Mouse (Mus musculus): ENCODE results near the gene Vps37b. TPM values are rescaled to one million over a fixed set of nuclear protein-coding genes. Genes with fewer than 3 reads are reported as not detected.

The Vps37b gene
- polyA plus RNA-seq, 1 experiment from 2014 or later = 28.8 TPM

DNA sequence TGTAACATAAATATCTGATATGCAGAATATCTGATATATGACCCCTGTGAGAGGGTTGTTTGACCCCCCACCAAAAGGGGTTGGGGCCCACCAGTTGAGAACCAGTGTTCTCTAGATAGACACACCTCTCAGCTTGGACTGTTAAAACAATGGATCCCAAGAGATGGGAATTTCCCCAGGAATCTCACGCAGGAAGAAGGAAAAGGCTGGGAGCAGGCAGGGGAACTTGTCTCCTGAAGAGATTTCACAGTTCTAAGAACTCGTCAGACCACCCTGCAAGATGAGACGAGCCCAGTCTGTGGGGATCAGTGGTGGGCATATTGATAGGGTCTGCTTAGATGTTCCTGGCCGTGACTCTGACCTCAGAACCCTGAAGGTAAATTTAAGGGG lies 52.1 kb downstream of the Vps37b start:
- H3K27ac ChIP-seq = no peak overlapping the region
- H3K36me3 ChIP-seq = no peaks in the 10 kb centered on the region
- 64% methylated on average over 4 of the region's 4 CpGs for WGBS
- H3K9me3 ChIP-seq = no peaks in the 10 kb centered on the region
- H3K4me3 ChIP-seq (replicated peaks) = no peak overlapping the region
- peaks cover 25% of the 10 kb centered on the region for H3K4me1 ChIP-seq (replicated peaks)
- ATAC-seq = no peak
- H3K4me2 ChIP-seq (replicated peaks) = no peak overlapping the region
- H3K9ac ChIP-seq = no peak overlapping the region
- no peaks in the 10 kb centered on the region for H3K27me3 ChIP-seq (replicated peaks)

DNA sequence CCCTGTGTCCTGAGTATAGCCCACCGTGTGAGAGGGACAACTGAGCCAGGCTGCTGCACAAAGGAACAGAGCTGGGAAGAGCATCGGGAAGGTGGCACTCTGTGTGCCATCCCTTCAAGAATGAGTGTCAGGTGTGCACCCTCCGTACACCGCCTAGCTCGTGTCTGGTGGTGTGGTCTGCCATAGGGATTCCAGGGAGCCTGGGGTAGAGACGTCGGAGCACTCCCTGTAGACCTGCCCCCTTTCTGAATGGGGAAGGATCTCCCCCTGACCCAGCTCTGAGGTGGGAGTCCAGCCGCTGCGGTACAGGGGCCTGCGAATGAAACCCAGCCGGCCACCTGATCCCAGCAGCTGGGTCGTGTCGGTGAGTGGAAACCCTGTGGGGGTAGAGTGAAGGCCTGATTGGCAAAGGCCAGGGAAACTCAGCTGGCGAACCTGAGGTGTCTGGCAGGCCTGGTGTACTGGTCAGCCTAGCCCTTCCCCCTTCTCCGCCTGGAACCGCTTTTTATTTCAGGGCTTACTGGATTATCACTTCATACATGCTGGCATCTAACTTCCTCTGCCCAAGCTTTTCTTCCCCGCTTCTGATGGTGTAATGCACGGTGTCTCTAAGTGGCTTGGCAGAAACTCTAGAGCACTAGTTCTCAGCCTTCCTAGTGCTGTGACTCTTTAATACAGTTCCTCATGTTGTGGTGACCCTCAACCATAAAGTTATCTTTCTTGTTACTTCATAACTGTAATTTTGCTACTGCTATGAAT lies 52.7 kb downstream of the Vps37b start:
- H3K4me1 ChIP-seq (replicated peaks) = peaks cover 25% of the 10 kb centered on the region
- WGBS = 76% methylated on average over 18 of the region's 18 CpGs
- no peak overlapping the region for H3K4me3 ChIP-seq (replicated peaks)
- no peaks in the 10 kb centered on the region for H3K9me3 ChIP-seq
- H3K27ac ChIP-seq = no peak overlapping the region
- H3K4me2 ChIP-seq (replicated peaks) = no peak overlapping the region
- H3K36me3 ChIP-seq = no peaks in the 10 kb centered on the region
- H3K9ac ChIP-seq = no peak overlapping the region
- H3K27me3 ChIP-seq (replicated peaks) = no peaks in the 10 kb centered on the region
- ATAC-seq = no peak

DNA sequence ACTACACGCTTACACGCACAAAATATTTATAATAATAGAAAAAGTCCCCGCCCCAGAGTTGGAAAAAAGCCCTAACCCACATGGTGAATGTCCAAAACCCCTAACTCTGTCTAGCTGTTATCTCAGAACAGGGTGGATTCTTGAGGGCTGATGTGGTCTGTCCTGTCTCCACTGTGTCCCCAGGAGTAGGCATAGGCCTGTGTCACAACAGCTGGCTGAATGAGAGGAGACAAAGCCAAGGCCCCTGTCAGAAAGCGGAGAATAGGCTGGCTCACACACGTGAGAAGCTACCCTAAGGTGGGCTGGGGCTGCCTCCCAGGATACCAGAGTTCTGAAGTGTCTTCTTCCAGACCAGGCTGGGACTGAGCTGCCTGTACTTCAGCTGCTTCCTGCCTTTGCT lies 53.9 kb downstream of the Vps37b start:
- Histone ChIP-seq H3K27me3 (replicated peaks) (peaks cover 2% of the 10 kb centered on the region; the same call in 1 of the 2 replicates), H3K27ac (peak overlapping the region; percentile 13; the same call in 1 of the 2 replicates), H3K36me3 (no peaks in the 10 kb centered on the region), H3K4me3 (replicated peaks) (no peak overlapping the region), H3K4me1 (replicated peaks) (peaks cover 28% of the 10 kb centered on the region), H3K9ac (no peak overlapping the region), H3K9me3 (no peaks in the 10 kb centered on the region), H3K4me2 (replicated peaks) (peak overlapping the region; percentile 89)
- no peak for ATAC-seq
- 68% methylated on average over 5 of the region's 5 CpGs for WGBS

DNA sequence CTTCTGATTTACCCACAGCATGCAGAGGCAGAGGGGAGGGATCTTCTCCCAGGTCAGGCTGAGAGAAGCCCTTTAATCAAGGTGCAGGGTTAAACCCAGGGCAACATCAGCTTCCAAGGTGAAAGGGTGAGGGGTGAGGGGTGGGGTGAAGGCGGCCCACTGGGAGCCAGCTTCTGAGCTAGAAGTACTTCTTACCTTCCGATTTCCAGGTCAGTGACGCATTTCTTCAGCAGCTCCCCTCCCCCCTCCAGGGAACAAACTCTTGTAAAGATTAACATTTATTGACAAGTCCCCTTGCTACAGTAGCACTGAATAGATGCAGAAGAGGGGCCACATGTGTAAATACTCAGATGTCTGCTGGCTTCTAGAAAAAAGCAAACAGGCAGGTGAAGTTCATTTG lies 54.8 kb downstream of the Vps37b start:
- no peak overlapping the region for H3K9ac ChIP-seq
- H3K27ac ChIP-seq = peak overlapping the region; percentile 77; the same call in 1 of the 2 replicates
- H3K27me3 ChIP-seq (replicated peaks) = peaks cover 3% of the 10 kb centered on the region; the same call in 1 of the 2 replicates
- ATAC-seq = no peak
- no peaks in the 10 kb centered on the region for H3K9me3 ChIP-seq
- peaks cover 23% of the 10 kb centered on the region for H3K4me1 ChIP-seq (replicated peaks)
- WGBS = 31% methylated on average over 3 of the region's 3 CpGs
- H3K4me3 ChIP-seq (replicated peaks) = no peak overlapping the region
- no peaks in the 10 kb centered on the region for H3K36me3 ChIP-seq
- H3K4me2 ChIP-seq (replicated peaks) = peak overlapping the region; percentile 89; the same call in 1 of the 2 replicates

DNA sequence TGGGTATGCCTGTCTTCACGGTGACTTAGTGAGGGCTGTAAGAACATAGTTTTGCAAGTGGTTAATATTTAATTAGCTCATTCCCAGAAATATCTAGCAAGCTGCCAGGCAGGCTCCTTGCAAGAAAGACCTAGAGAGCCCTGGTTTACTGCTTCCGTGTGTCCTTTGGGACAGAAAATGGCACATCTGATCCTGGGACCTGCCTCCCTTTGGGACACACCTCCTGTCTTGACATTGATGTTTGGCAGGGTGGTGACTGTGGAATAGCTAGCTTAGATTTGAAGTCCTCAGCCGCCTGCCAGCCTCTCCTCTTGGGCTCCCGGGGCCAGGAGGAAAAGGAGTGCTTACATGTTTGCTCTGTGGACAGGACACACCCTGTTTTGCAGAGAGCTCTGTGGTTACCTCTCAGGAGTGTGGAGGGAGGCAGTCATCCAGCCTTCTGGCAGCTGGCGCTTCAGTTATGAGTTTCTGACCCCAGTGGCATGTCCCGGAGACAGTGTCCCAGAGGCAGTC lies 56.3 kb downstream of the Vps37b start:
- Histone ChIP-seq H3K27ac (peak overlapping the region; percentile 77), H3K4me1 (replicated peaks) (peaks cover 23% of the 10 kb centered on the region), H3K4me3 (replicated peaks) (peak overlapping the region; percentile 81; the same call in 1 of the 2 replicates), H3K36me3 (no peaks in the 10 kb centered on the region), H3K4me2 (replicated peaks) (peak overlapping the region; percentile 89), H3K9ac (no peak overlapping the region), H3K27me3 (replicated peaks) (peaks cover 3% of the 10 kb centered on the region), H3K9me3 (no peaks in the 10 kb centered on the region)
- WGBS = 42% methylated on average over 6 of the region's 6 CpGs
- ATAC-seq = peak; percentile 66

DNA sequence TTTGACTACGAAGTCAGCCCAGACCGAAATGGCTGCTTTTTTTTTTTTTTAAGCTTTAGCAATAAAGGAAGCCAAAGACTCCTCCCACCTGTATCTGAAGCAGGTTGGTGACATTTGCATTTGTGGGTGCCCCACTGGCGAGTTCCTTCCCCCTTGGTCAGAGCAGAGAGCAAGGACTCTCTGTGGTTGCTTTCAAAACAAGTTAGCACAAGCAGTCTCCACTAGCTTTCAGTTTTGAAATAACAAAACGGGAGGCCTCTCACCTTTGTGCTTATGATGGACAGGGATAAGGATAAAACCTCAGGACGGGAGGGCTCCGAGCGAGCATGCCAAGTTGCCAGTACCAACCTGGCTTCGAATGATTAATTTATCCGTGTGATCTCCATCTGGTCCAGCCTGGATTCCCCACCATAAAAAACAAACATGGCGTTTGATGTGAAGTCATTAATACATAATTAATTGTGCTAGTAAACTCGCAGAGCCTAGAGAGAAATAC lies 57.4 kb downstream of the Vps37b start:
- Histone ChIP-seq H3K9ac (peak overlapping the region; percentile 81; the same call in 1 of the 2 replicates), H3K4me1 (replicated peaks) (peaks cover 23% of the 10 kb centered on the region), H3K4me3 (replicated peaks) (peak overlapping the region; percentile 81), H3K9me3 (no peaks in the 10 kb centered on the region), H3K36me3 (no peaks in the 10 kb centered on the region), H3K27ac (peak overlapping the region; percentile 77; the same call in 1 of the 2 replicates), H3K4me2 (replicated peaks) (peak overlapping the region; percentile 89), H3K27me3 (replicated peaks) (peaks cover 3% of the 10 kb centered on the region)
- WGBS = 19% methylated on average over 11 of the region's 11 CpGs
- no peak for ATAC-seq

DNA sequence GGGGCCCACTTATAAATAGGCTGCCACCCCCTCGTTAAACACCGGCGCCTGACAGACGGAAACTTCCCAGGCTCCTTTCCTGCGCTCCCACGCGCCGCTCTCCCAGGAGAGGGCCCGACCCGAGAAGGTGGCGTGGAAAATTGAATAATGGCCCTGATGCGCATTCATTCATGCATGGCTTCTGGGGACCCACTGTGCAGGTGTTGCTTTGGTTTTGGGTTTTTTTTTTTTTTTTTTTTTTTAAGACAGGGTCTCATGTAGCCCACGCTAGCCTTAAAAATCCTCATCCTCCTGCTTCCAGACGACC lies 57.9 kb downstream of the Vps37b start:
- Histone ChIP-seq H3K4me1 (replicated peaks) (peaks cover 18% of the 10 kb centered on the region), H3K4me3 (replicated peaks) (peak overlapping the region; percentile 81), H3K36me3 (no peaks in the 10 kb centered on the region), H3K27me3 (replicated peaks) (peaks cover 3% of the 10 kb centered on the region), H3K4me2 (replicated peaks) (peak overlapping the region; percentile 89), H3K27ac (peak overlapping the region; percentile 90), H3K9ac (peak overlapping the region; percentile 81), H3K9me3 (no peaks in the 10 kb centered on the region)
- no peak for ATAC-seq
- WGBS = under 1% methylated on average over 14 of the region's 14 CpGs

DNA sequence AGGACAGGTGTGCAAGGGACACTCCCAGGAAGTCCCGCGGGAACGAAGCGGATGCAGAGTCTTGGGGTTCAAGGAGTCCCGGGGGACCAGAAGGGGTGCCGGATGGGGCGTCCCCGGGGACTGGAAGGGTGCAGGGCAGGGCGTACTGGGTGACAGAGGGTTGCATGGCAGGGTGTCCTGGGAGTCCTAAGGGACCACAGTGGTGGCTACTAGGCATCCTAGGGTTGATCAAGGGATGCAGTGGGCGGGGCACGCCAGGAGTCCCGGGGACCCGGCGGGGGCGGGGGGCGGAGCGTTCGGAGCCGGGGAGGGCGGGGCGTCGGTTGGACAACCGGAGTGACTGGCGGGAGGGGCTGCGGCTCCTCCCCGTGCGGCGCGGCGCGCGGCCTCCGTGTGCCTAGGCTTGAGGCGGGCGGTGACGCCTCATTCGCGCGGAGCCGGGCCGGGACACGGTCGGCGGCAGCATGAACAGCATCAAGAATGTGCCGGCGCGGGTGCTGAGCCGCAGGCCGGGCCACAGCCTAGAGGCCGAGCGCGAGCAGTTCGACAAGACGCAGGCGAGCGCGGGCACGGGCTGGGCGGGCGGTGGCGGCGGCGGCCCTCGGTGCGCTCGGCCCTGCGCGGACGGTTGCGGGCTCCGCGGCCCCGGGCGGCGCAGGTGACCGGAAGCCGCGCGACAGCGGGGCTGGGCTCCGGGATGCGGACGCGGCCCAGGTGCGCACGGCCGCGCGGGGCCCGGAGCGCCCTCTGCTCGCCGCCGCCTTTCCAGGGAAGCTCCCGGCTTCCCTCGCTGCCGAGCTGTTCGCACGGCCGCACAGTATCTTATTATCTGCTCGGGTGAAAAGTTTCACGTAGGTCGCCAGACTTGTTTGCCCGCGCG lies 58.5 kb downstream of the Vps37b start, which contains the start of gene Hip1r:
TSS of gene Hip1r (plus strand) at position 330 of the 880 bp plus-strand sequence.
- under 1% methylated on average over 104 of the region's 106 CpGs for WGBS
- Histone ChIP-seq H3K4me1 (replicated peaks) (peaks cover 18% of the 10 kb centered on the region), H3K27ac (peak within 1 kb of the TSS; percentile 90), H3K27me3 (replicated peaks) (peaks cover 3% of the 10 kb centered on the region), H3K9ac (peak within 1 kb of the TSS; percentile 81), H3K4me3 (replicated peaks) (peak within 1 kb of the TSS; percentile 81), H3K36me3 (no peaks in the 10 kb centered on the region), H3K9me3 (no peaks in the 10 kb centered on the region), H3K4me2 (replicated peaks) (peak within 1 kb of the TSS; percentile 89)
- peak; percentile 78 for ATAC-seq

DNA sequence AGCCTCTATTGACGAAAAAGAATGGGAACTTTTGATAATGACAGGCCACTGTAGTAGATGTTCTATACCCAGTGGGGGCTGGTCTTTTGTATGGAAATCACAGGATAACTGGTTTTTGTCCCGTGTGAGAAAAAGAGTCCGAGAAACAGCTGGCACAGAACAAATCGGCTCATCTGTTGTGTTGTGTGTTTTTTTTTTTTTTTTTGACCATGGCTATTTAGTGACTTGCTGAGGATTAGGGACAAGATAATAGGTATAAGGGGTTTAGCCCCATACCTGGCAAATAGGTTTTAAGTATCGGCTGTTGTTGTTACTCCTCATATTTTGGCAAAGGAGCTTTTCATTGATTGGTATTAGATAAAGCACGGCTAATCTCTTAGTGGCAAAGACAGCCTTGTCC lies 59.6 kb downstream of the Vps37b start:
- Histone ChIP-seq H3K4me3 (replicated peaks) (no peak overlapping the region), H3K36me3 (no peaks in the 10 kb centered on the region), H3K4me1 (replicated peaks) (peaks cover 8% of the 10 kb centered on the region; the same call in 1 of the 2 replicates), H3K9ac (no peak overlapping the region), H3K27me3 (replicated peaks) (peaks cover 3% of the 10 kb centered on the region), H3K9me3 (no peaks in the 10 kb centered on the region), H3K4me2 (replicated peaks) (no peak overlapping the region), H3K27ac (no peak overlapping the region)
- 64% methylated on average over 6 of the region's 6 CpGs for WGBS
- no peak for ATAC-seq

DNA sequence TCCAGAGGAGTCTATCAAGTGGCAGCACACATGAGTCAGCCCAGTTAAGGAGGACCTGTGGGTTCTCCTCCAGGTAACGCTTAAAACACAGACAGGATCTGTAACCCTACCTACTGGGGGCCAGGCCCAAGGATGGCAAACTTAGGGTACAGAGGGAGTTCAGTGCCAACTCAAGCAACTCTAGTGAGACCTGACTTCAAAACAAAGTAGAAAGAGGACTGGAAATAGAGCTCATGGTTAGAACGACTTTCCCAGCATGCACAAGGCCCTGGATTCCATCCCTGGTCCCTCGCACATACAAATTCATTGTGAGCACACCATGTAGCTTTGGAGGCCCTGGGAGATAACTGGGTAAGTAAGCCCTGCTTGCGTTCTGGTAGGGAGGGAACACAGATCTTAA lies 61.5 kb downstream of the Vps37b start:
- Histone ChIP-seq H3K4me3 (replicated peaks) (no peak overlapping the region), H3K36me3 (no peaks in the 10 kb centered on the region), H3K4me1 (replicated peaks) (0 out of 2 replicates have a peak, but pooled peaks cover 3% of the 10 kb centered on the region), H3K4me2 (replicated peaks) (no peak overlapping the region), H3K9ac (no peak overlapping the region), H3K27me3 (replicated peaks) (peaks cover 3% of the 10 kb centered on the region), H3K27ac (no peak overlapping the region), H3K9me3 (no peaks in the 10 kb centered on the region)
- no peak for ATAC-seq
- 86% methylated on average over 4 of the region's 4 CpGs for WGBS

DNA sequence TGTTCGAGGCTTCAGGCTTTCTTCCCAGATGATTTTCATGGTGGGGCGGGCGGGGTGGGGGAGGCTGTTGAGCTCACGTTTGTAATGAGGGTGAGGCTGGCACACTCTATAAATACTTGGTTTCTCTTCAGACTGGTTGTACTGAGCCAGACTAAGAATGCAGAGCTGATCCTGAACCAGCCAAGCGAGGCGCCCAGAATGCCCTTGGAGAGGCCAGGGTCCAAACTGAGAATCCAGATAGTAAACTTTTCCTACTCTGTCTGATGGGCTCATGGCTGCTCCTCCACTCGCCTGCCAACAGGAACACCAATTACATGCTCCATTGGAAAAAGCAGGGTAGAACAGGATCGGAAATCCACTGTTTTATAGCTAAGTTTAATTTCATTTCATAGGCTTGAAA lies 62.9 kb downstream of the Vps37b start:
- Histone ChIP-seq H3K9me3 (no peaks in the 10 kb centered on the region), H3K9ac (no peak overlapping the region), H3K4me1 (replicated peaks) (0 out of 2 replicates have a peak, but pooled peaks cover 3% of the 10 kb centered on the region), H3K4me3 (replicated peaks) (no peak overlapping the region), H3K27me3 (replicated peaks) (peaks cover 3% of the 10 kb centered on the region), H3K36me3 (no peaks in the 10 kb centered on the region), H3K27ac (peak overlapping the region; percentile 36; the same call in 1 of the 2 replicates), H3K4me2 (replicated peaks) (no peak overlapping the region)
- peak; percentile 13; the same call in 1 of the 2 replicates for ATAC-seq
- 65% methylated on average over 8 of the region's 8 CpGs for WGBS

DNA sequence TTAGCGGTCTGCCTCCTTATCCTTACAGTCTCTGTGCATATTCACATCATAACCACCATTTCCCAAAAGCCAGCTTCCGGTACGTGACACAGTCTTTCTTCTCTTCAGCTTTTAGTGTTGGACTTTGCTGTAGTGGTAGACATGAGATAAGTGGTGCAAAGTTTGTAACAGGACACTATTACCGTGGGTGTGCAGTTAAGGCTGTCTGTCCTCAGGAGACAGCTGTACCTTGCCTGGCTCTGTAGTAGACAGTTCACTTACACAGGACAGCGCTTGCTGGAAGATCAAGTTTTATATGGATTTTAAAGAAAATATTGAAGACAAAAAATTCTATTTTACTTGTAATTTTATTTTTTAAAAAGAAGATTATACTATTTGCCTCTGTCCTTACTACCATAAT lies 63.6 kb downstream of the Vps37b start:
- Histone ChIP-seq H3K9ac (no peak overlapping the region), H3K4me2 (replicated peaks) (no peak overlapping the region), H3K36me3 (no peaks in the 10 kb centered on the region), H3K27ac (no peak overlapping the region), H3K27me3 (replicated peaks) (peaks cover 3% of the 10 kb centered on the region), H3K9me3 (no peaks in the 10 kb centered on the region), H3K4me1 (replicated peaks) (0 out of 2 replicates have a peak, but pooled peaks cover 3% of the 10 kb centered on the region), H3K4me3 (replicated peaks) (no peak overlapping the region)
- ATAC-seq = peak; percentile 52
- 60% methylated on average over 5 of the region's 5 CpGs for WGBS
